Mouse (Mus musculus): ENCODE data around the gene Rxra.
A peak's percentile ranks its signal among the peaks of the same experiment; 100 is the strongest.

Rxra gene

DNA sequence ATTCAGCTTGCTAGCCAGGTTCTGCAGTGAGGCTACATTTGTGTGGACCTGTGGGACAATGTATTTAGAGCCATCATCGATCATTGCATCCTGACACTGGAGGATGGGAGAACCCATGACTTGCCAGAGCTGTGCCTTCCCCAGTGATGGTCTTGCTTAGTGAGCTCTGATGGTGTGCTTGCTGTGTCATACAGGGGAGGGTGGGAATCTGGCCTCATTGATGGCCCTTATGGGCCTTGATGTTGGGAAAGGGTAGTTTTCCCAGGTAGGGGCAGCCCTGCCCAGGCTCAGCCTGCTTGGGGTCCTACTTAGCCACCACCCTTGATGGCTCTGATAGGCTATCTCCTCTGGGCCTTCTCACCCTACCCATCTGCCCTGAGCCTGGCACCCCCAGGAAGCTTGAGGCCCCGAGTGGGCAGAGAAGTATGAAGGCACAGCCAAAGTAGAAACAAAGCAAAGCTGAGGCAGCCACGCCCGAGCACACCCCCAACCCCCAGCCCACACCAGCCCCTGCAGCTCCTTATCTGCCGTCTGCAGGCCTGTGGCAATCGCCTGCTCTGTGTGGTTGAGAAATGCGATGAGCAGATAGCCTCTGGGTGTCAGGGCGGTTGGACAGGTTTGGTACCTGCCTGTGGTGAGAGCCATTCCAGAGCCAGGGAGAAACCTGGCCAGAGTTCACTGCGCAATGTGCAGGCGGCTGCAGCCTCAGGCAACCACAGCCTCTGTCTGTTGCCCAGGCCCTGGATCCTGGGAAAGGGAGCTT lies 26.8 kb downstream of the Rxra start:
- DNase-seq = no peak

- DNase-seq = no peak
These were observed 27.8 kb downstream of the Rxra start for GRCm38 (mm10) chr2:27703852-27704640.

GRCm38 (mm10) chr2:27704641-27705040 lies 28.4 kb downstream of the Rxra start:
- no peak for DNase-seq

GRCm38 (mm10) chr2:27710871-27711382 lies 34.7 kb downstream of the Rxra start:
- peak; percentile 36 for DNase-seq

DNA sequence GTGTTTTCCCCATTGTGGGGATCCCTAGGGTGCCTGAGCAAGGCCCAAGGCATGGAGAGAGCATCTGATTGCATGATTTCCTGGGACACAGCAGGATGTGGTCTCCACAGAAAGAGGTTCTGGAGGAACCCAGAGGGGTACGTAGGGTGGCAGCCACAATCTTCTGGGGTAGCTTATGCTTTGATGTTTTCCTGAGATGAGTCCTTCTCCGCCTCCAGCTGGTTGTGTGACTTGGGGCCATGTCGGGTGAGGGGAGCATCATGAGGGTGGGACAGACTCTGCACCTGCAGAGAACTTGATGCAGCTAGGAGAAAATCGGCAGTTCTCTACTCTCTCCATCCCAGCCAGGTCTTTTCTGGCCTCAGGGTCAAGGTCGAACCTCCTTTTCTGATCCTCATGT lies 36.4 kb downstream of the Rxra start:
- no peak for DNase-seq

DNA sequence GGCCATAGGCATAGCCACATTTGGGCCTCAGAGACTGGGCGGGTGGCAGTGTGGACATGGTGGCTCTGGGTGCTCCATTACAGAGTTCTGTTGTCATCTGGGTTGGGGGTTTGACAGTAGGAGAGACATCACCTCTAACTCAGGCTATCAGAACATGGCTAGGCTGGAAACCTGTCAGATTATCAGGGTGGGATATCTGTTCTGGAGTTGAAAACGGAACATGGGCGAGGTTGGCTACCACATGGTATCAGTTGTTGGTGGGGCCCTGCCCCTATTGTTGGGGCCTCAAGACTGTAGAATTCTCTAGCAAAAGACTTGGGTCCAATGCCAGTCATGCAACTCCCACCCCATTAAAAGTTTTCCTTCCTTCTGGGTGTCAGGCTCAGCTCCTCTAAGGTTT lies 37.1 kb downstream of the Rxra start:
- DNase-seq = no peak

GRCm38 (mm10) chr2:27714131-27714530 lies 37.9 kb downstream of the Rxra start:
- no peak for DNase-seq

DNA sequence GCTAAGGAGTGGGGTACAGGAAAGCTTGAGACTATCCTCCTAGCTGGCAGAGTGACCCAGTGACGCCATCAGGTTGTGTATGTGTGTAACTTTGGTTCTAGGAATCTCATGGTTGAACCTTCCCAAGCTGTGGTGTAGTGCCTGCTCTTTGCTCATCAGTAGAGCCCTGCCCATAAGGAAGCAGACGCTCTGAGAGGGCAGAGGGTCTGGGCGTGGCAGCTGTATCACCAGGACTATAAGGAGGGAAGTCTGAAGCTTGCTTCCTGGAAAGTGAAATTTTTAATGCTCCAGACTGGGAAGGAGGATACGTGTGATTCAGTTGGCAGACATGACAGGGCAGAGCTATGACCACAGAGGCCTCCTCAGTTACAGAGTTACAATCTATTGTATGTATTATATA lies 39.0 kb downstream of the Rxra start:
- no peak for DNase-seq

DNA sequence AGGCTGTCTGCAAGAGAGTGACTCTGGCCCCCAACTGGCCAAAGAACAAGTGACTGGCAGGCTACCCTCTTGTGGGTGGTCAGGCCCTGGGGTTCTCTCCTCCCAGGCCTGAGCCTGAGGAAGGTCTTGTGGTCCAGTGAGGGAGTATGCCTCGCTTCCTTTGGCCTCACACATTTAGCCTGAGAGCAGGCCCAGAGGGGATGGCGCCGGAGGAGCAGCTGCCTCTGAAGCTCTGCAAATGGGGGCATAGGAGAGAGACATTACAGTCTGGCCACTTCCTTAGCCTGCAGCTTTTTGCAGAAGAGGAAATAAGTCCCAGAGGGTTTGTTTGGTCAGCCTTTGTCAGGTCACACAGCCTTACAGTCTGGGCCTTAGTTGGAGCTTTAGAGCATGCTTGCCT lies 40.1 kb downstream of the Rxra start:
- no peak for DNase-seq

DNA sequence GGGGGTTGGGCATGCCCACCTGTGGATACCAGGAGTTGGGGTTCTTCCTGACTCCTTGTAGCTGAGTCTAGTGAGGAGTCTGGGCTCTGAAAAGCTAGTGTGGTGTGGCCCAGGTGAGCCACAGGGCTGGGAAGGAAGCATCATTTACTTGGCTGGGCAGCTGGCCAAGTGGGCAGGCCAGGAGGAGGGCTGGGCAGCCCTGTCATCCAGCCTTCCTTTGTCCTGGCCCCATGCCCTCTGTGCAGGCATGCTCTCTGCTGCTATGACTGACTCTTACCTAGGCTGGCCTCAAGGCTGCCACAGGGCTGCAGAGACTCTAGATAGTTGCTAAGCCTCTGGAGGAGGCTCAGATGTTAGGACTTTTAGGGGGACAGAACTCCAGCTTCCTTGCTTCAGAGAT lies 42.0 kb downstream of the Rxra start:
- DNase-seq = no peak

GRCm38 (mm10) chr2:27719601-27720000 lies 43.4 kb downstream of the Rxra start:
- peak; percentile 23 for DNase-seq

DNA sequence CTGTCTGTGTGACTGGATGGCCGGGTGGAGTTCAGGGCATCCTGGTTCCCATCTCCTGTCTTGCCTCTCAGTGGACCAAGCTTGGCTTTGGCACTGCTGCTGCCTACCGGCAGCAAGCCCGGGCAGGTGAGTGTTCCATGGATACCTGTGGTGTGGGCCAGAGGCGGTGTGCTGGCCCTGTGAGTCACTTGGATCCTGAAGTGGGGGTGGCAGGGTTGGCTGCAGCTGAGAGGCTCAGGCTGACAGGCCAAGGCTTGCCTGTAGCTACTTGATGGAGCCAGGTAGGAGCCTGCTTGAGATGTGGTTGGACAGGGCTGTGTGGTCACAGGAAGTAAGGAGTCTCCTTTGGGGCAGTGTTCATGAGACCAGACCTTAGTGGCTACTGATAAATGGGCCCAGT lies 45.4 kb downstream of the Rxra start:
- DNase-seq = no peak

GRCm38 (mm10) chr2:27724729-27725316 lies 48.6 kb downstream of the Rxra start:
- DNase-seq = no peak

- no peak for DNase-seq
These were observed 52.0 kb downstream of the Rxra start for GRCm38 (mm10) chr2:27727994-27728854.

GRCm38 (mm10) chr2:27729009-27729408 lies 52.8 kb downstream of the Rxra start:
- DNase-seq = no peak

DNA sequence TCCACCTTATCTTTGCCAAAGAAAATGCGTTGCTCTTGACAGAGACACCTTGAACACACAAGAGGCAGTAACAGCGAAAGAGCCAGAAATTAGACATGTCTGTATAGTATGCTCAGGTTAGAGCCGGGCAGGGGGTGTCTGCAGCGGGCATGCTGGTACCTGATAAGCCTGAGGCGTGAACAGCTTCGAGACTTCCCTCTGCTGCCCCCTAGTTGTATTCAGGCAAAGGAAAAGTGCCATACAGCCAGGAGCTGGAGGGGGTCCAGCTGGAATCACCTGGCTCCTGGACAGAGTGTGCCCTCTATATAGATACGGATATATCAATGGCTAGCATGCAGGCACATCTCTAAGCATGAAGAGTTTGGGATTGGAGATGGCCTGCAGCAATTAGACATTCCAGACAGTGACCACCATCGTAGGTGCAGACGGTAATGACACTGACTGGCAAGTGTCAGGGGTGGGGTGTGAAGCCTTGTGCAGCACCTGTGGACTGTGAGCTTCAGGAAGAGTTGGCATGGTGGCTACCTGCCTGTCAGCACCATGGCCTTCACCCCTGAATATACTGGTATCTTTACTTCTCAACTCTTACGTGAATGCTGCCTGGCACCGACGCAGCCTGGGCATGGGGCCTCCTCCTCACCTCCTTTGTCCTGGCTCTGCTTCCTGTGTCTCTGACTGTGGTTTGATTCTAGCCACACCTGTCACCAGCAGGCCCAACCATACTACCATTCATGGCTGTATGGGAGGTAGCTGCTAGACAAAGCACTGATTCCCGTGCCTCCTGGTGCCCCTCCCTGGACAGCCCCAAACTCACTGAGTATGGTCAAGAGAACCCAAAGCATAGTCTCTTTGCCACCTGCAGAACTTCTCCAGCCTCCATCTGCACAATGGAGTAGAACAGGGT lies 54.0 kb downstream of the Rxra start:
- peak; percentile 58 for DNase-seq

DNA sequence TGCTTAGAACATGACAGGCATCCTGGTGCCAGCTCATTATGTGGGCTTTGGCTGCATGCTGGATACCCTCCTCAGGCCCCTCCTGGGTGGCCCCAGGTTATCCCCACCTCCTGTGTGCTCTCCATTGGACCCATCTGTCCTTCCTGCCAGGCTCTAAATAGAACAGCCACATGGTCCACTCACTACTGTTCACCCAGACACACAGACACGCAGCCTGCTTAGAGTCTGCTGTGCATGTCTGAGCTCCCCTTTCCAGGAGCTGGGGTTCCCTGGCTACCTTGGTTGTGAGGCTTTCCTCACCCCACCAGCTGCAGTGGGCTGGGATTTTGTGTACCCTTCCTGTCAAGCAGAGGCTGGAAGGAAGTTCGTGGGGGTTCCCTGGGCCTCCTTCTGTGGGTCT lies 56.8 kb downstream of the Rxra start:
- no peak for DNase-seq

GRCm38 (mm10) chr2:27734328-27734727 lies 58.1 kb downstream of the Rxra start:
- DNase-seq = no peak

- DNase-seq = no peak
These were observed 58.6 kb downstream of the Rxra start for GRCm38 (mm10) chr2:27734800-27735199.

- no peak for DNase-seq
These were observed 60.6 kb downstream of the Rxra start for GRCm38 (mm10) chr2:27736802-27737201.

DNA sequence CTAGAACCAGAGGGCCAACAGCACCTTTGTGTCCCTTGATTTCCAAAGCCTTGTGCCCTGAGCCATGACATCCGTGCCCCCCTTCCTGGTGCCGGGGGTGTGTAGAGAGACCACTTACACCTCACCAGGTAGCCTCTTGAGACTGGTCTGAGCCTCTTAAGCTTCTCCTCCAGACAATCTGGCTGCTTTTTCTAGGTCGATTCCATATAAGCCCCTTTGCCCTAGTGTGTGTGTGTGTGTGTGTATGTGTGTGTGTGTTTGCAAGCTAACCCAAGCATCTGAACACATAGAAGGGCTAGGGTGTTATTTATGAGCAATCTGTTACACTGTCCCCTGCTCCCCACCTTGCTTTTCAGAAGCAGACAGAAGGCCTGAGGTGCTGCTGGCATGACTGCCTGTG lies 62.2 kb downstream of the Rxra start:
- no peak for DNase-seq

Data from embryo, embryonic 11 days (tissue).